Mouse (Mus musculus): ENCODE measurements around the gene Sprr1b.

DNA sequence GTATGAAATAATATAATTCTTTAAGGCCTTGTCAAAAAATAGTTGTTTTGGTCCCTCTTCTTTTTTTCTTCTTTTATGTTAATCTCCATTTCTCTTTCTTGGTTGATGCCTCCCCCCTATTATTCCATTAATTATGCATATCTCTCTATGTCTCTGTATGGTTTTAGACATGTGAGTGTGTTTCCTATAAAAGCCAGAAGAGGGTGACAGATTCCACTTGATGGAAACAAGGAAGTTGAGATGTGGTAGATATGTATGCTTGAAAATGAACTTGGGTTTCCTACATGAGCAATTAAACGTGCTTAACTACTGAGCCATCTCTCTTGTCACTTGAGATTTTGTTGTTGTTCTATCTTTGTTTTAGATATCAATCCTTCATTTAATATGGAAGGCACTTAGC, 44.3 kb downstream of the Sprr1b start:
- TF ChIP-seq CTCF (IDR thresholded peaks at IDR 0.05; ENCODE audit: control insufficient read depth, insufficient read depth, insufficient read length) = no peak
- TF ChIP-seq MYOD1 (IDR thresholded peaks at IDR 0.05; ENCODE audit: control insufficient read depth, insufficient read length, low read depth) = no peak
- no peak for TF ChIP-seq MYOG (IDR thresholded peaks at IDR 0.05; ENCODE audit: control insufficient read depth, extremely low read depth, insufficient read length)
